Mouse (Mus musculus) activated CD4-positive, CD25-positive, alpha-beta regulatory T cell, adult 9 weeks (primary cell): ENCODE measurements around the gene Psg16. TPM values are rescaled to one million over a fixed set of nuclear protein-coding genes. Genes with fewer than 3 reads are reported as not detected.

Experiments used
- polyA plus RNA-seq: library from polyadenylated mRNA; unstranded; fragments of 100-300 nt; shearing (Covaris generic); gene quantifications from one replicate; pipeline ENCODE4 v1.2.1, GENCODE M21; 2017

The Psg16 gene
- polyA plus RNA-seq = 1.1 TPM

GRCm38 (mm10) chr7:17073904-17074615 lies at the start of gene Psg16:
Psg16 (plus strand) TSS chr7:17074040.

GRCm38 (mm10) chr7:17027588-17028343 lies 46.1 kb upstream of the Psg16 start, which contains the start of gene Ppp5c:
Ppp5c (minus strand) TSS chr7:17027924.

GRCm38 (mm10) chr7:17062389-17062788 lies 11.5 kb upstream of the Psg16 start, which contains the start of gene Hif3a:
Hif3a (minus strand) TSS chr7:17062427.

GRCm38 (mm10) chr7:17149931-17150330 lies 76.1 kb downstream of the Psg16 start, which contains the start of gene Ceacam3:
Ceacam3 (plus strand) TSS chr7:17150282.

Other genes starting within 250 kb of the Psg16 start
- gene Prkd2, start 231.1 kb upstream of the Psg16 start, polyA plus RNA-seq = 239 TPM
- gene Dact3, start 198.7 kb upstream of the Psg16 start, polyA plus RNA-seq = not detected
- not detected for gene Gng8, start 182.3 kb upstream of the Psg16 start, polyA plus RNA-seq
- 7.0 TPM for gene Ptgir, start 167.6 kb upstream of the Psg16 start, polyA plus RNA-seq
- 91.2 TPM for gene Calm3, start 149.9 kb upstream of the Psg16 start, polyA plus RNA-seq
- gene Pnmal2, start 129.4 kb upstream of the Psg16 start, polyA plus RNA-seq = not detected
- 0.06 TPM for gene Pnmal1, start 114.4 kb upstream of the Psg16 start, polyA plus RNA-seq
- gene Gm42372, start 91.0 kb upstream of the Psg16 start, polyA plus RNA-seq = 4.5 TPM
- gene Ccdc8, start 81.3 kb upstream of the Psg16 start, polyA plus RNA-seq = not detected
- gene Ppp5c, start 46.1 kb upstream of the Psg16 start, polyA plus RNA-seq = 118 TPM
- 1.4 TPM for gene Hif3a, start 11.6 kb upstream of the Psg16 start, polyA plus RNA-seq
- not detected for gene Ceacam3, start 76.2 kb downstream of the Psg16 start, polyA plus RNA-seq
- gene Psg29, start 129.4 kb downstream of the Psg16 start, polyA plus RNA-seq = not detected